Mouse (Mus musculus) erythroblast, adult 5-6 weeks (primary cell): ENCODE results near the gene Adamts7. TPM values are rescaled to one million over a fixed set of nuclear protein-coding genes. Genes with fewer than 3 reads are reported as not detected.

Experiments
- ATAC-seq: replicated peaks from 2 replicates; pipeline ENCODE4 v1.8.0; 2016; ENCODE audit warnings: moderate number of reproducible peaks, mild to moderate bottlenecking, moderate TSS enrichment, inconsistent platforms; ENCODE audit not compliant: poor library complexity, low FRiP score, severe bottlenecking
- total RNA-seq, 2 experiments: library from RNA; stranded (forward) in 1 of 2; stranded (reverse) in 1 of 2; fragments of 150-400 nt in 1 of 2; fragments of 200-764, 138-1000 nt in 1 of 2; gene quantifications; 2 replicates each; pipeline versions ENCODE4 v1.2.3 to v1.2.4; 2015 to 2017; ENCODE audit warnings: low replicate concordance in 2 of 2

Adamts7 gene
- total RNA-seq, 2 experiments from 2014 or later, result not detected

- ATAC-seq, result no peak
Observed at GRCm38 (mm10) chr9:90195000-90195399, 32.1 kb downstream of the Adamts7 start.

GRCm38 (mm10) chr9:90196262-90196661, 33.4 kb downstream of the Adamts7 start:
- ATAC-seq, result no peak

GRCm38 (mm10) chr9:90197116-90197665, 34.3 kb downstream of the Adamts7 start:
- no peak for ATAC-seq

- ATAC-seq, result no peak
Observed at GRCm38 (mm10) chr9:90197866-90198383, 35.1 kb downstream of the Adamts7 start.

- ATAC-seq, result no peak
Observed at GRCm38 (mm10) chr9:90198531-90199449, 35.9 kb downstream of the Adamts7 start.

- ATAC-seq, result no peak
Observed at GRCm38 (mm10) chr9:90199611-90200010, 36.7 kb downstream of the Adamts7 start.

- no peak for ATAC-seq
Observed at GRCm38 (mm10) chr9:90200501-90200900, 37.6 kb downstream of the Adamts7 start.

GRCm38 (mm10) chr9:90201096-90201495, 38.2 kb downstream of the Adamts7 start:
- ATAC-seq, result no peak

GRCm38 (mm10) chr9:90201541-90201940, 38.7 kb downstream of the Adamts7 start:
- no peak for ATAC-seq

- no peak for ATAC-seq
Observed at GRCm38 (mm10) chr9:90203233-90203632, 40.4 kb downstream of the Adamts7 start.

GRCm38 (mm10) chr9:90204396-90204915, 41.6 kb downstream of the Adamts7 start:
- 0 out of 2 replicates have a peak, but pooled peaks have one; percentile 11 for ATAC-seq

- ATAC-seq, result peak; percentile 70
Observed at GRCm38 (mm10) chr9:90206500-90206899, 43.6 kb downstream of the Adamts7 start.

GRCm38 (mm10) chr9:90207808-90208207, 44.9 kb downstream of the Adamts7 start:
- ATAC-seq, result no peak

GRCm38 (mm10) chr9:90208655-90209054, 45.8 kb downstream of the Adamts7 start:
- ATAC-seq, result no peak

GRCm38 (mm10) chr9:90213127-90213526, 50.3 kb downstream of the Adamts7 start:
- no peak for ATAC-seq

GRCm38 (mm10) chr9:90216259-90217001, 53.6 kb downstream of the Adamts7 start:
- no peak for ATAC-seq

- ATAC-seq, result no peak
Observed at GRCm38 (mm10) chr9:90217501-90217900, 54.6 kb downstream of the Adamts7 start.

GRCm38 (mm10) chr9:90222275-90222674, 59.4 kb downstream of the Adamts7 start:
- ATAC-seq, result no peak

GRCm38 (mm10) chr9:90226081-90226741, 63.3 kb downstream of the Adamts7 start:
- no peak for ATAC-seq

- no peak for ATAC-seq
Observed at GRCm38 (mm10) chr9:90226742-90227096, 63.9 kb downstream of the Adamts7 start.
